In genomic region chr3:54807061-54807661, GRCm38 (mm10) we compare ENCODE assay signal across 8 mouse cellular contexts. TPM values are rescaled to one million over a fixed set of nuclear protein-coding genes. Genes with fewer than 3 reads are reported as not detected.
DNase-seq lines count a peak whose midpoint lies in the region; ATAC-seq and TF ChIP-seq lines count a peak whose summit lies in the region.

No protein-coding gene starts in this region.

- H3K4me1 ChIP-seq in kidney, postnatal 0 days (replicated peaks; ENCODE audit: insufficient read depth, low read length), result peaks cover 9% of the 10 kb centered on the region; the same call in 1 of the 2 replicates
- peaks cover 23% of the 10 kb centered on the region for H3K4me1 ChIP-seq in G1E (ENCODE audit: insufficient read depth, low read depth, low read length)
- H3K4me1 ChIP-seq in embryonic facial prominence, embryonic 11.5 days (ENCODE audit: control insufficient read depth, insufficient read depth, low read length), result no peaks in the 10 kb centered on the region
- peaks cover 16% of the 10 kb centered on the region; the same call in 1 of the 2 replicates for H3K4me1 ChIP-seq in heart, postnatal 0 days (ENCODE audit: control insufficient read depth, insufficient read depth)
- H3K4me1 ChIP-seq in liver, adult 2 months (ENCODE audit: control insufficient read depth, insufficient read depth, low read length), result peaks cover 11% of the 10 kb centered on the region
- H3K4me1 ChIP-seq in olfactory bulb, adult 2 months (ENCODE audit: control insufficient read depth, insufficient read depth, low read length), result peaks cover 4% of the 10 kb centered on the region; the same call in 1 of the 2 replicates

- no peaks in the 10 kb centered on the region for H3K27me3 ChIP-seq in kidney, postnatal 0 days (ENCODE audit: insufficient read depth, low read length)
- no peaks in the 10 kb centered on the region for H3K27me3 ChIP-seq in G1E (ENCODE audit: insufficient read depth, low read length)
- H3K27me3 ChIP-seq in embryonic facial prominence, embryonic 11.5 days (ENCODE audit: control insufficient read depth, insufficient read depth, low read length), result no peaks in the 10 kb centered on the region
- no peaks in the 10 kb centered on the region for H3K27me3 ChIP-seq in heart, postnatal 0 days (ENCODE audit: control insufficient read depth, insufficient read depth, low read length)
- H3K27me3 ChIP-seq in liver, adult 2 months (ENCODE audit: control insufficient read depth, insufficient read depth, low read length), result no peaks in the 10 kb centered on the region

- peak overlapping the region; percentile 97 for H3K4me2 ChIP-seq in kidney, postnatal 0 days (ENCODE audit: low read length)
- peak overlapping the region; percentile 93 for H3K4me2 ChIP-seq in embryonic facial prominence, embryonic 11.5 days (ENCODE audit: low read depth, low read length)
- H3K4me2 ChIP-seq in heart, postnatal 0 days (ENCODE audit: low read depth, low read length), result peak overlapping the region; percentile 93

- under 1% methylated on average over 55 of the region's 56 CpGs for WGBS in kidney, postnatal 0 days
- WGBS in embryonic facial prominence, embryonic 11.5 days, result under 1% methylated on average over 44 of the region's 56 CpGs
- WGBS in heart, postnatal 0 days, result under 1% methylated on average over 56 of the region's 56 CpGs
- under 1% methylated on average over 50 of the region's 56 CpGs for WGBS in liver, adult 2 months
- under 1% methylated on average over 56 of the region's 56 CpGs for WGBS in olfactory bulb, adult 2 months

- no peak for TF ChIP-seq EP300 in heart, postnatal 0 days (IDR thresholded peaks at IDR 0.05; ENCODE audit: low read depth)

- no peak for TF ChIP-seq CTCF in kidney, postnatal 0 days (IDR thresholded peaks at IDR 0.05; ENCODE audit: low read depth)
- TF ChIP-seq CTCF in G1E (IDR thresholded peaks at IDR 0.05; ENCODE audit: low read depth, low read length), result no peak
- no peak for TF ChIP-seq CTCF in heart, postnatal 0 days (IDR thresholded peaks at IDR 0.05; ENCODE audit: low read depth)
- no peak for TF ChIP-seq CTCF in liver, adult 2 months (IDR thresholded peaks at IDR 0.05; ENCODE audit: low read depth, low read length)
- no peak for TF ChIP-seq CTCF in olfactory bulb, adult 2 months (IDR thresholded peaks at IDR 0.05; ENCODE audit: insufficient read depth, low read depth, low read length)

- no peak for DNase-seq in kidney, postnatal 0 days (ENCODE audit: low spot score)
- no peak for DNase-seq in kidney, adult 18-20 months
- DNase-seq in G1E (ENCODE audit: low spot score), result peak; percentile 80
- peak; percentile 7 for DNase-seq in embryonic facial prominence, embryonic 11.5 days (ENCODE audit: low spot score)
- peak; percentile 17 for DNase-seq in heart, postnatal 0 days (ENCODE audit: low spot score)
- peak; percentile 19 for DNase-seq in liver, adult 2 months (ENCODE audit: extremely low read depth, low read depth, low spot score)
- DNase-seq in urinary bladder, postnatal 14 days (ENCODE audit: low spot score), result no peak

- H3K9ac ChIP-seq in kidney, postnatal 0 days (ENCODE audit: low read depth, low read length), result peak overlapping the region; percentile 85
- peak overlapping the region; percentile 95 for H3K9ac ChIP-seq in embryonic facial prominence, embryonic 11.5 days (replicated peaks; ENCODE audit: low read length)
- H3K9ac ChIP-seq in heart, postnatal 0 days (replicated peaks; ENCODE audit: low read depth, low read length), result peak overlapping the region; percentile 91
- peak overlapping the region; percentile 97 for H3K9ac ChIP-seq in liver, adult 2 months (ENCODE audit: low read depth, low read length)

- no peaks in the 10 kb centered on the region for H3K9me3 ChIP-seq in kidney, postnatal 0 days (replicated peaks; ENCODE audit: low read length)
- no peaks in the 10 kb centered on the region for H3K9me3 ChIP-seq in G1E (replicated peaks)
- H3K9me3 ChIP-seq in embryonic facial prominence, embryonic 11.5 days (replicated peaks; ENCODE audit: control insufficient read depth, low read length), result no peaks in the 10 kb centered on the region
- no peaks in the 10 kb centered on the region for H3K9me3 ChIP-seq in heart, postnatal 0 days (replicated peaks; ENCODE audit: control insufficient read depth, low read length)

- no peak for TF ChIP-seq POLR2A in liver, adult 2 months (IDR thresholded peaks at IDR 0.05; ENCODE audit: extremely low read depth, insufficient read depth, low read length)
- no peak for TF ChIP-seq POLR2A in olfactory bulb, adult 2 months (IDR thresholded peaks at IDR 0.05; ENCODE audit: insufficient read depth, low read depth, low read length)

- H3K4me3 ChIP-seq in kidney, postnatal 0 days (replicated peaks; ENCODE audit: low read depth, low read length), result peak overlapping the region; percentile 75
- peak overlapping the region; percentile 97 for H3K4me3 ChIP-seq in G1E (ENCODE audit: low read depth, low read length)
- peak overlapping the region; percentile 84 for H3K4me3 ChIP-seq in embryonic facial prominence, embryonic 11.5 days (ENCODE audit: low read depth, low read length)
- H3K4me3 ChIP-seq in heart, postnatal 0 days (ENCODE audit: low read depth, low read length), result peak overlapping the region; percentile 90
- peak overlapping the region; percentile 85 for H3K4me3 ChIP-seq in liver, adult 2 months (ENCODE audit: insufficient read depth, low read depth, low read length)
- peak overlapping the region; percentile 81 for H3K4me3 ChIP-seq in olfactory bulb, adult 2 months (ENCODE audit: insufficient read depth, low read depth, low read length)

- H3K27ac ChIP-seq in kidney, postnatal 0 days, result peak overlapping the region; percentile 94
- H3K27ac ChIP-seq in embryonic facial prominence, embryonic 11.5 days (replicated peaks; ENCODE audit: low read depth, low read length), result peak overlapping the region; percentile 80
- H3K27ac ChIP-seq in heart, postnatal 0 days (ENCODE audit: low read depth), result peak overlapping the region; percentile 96
- H3K27ac ChIP-seq in liver, adult 2 months (replicated peaks; ENCODE audit: insufficient read depth, low read depth, low read length), result peak overlapping the region; percentile 72
- H3K27ac ChIP-seq in olfactory bulb, adult 2 months (ENCODE audit: insufficient read depth, low read depth, low read length), result peak overlapping the region; percentile 48

- H3K79me2 ChIP-seq in liver, adult 2 months (ENCODE audit: control insufficient read depth, insufficient read depth, low read length), result peaks cover 9% of the 10 kb centered on the region; the same call in 1 of the 2 replicates

- H3K36me3 ChIP-seq in kidney, postnatal 0 days (ENCODE audit: insufficient read depth, low read length), result peaks cover 5% of the 10 kb centered on the region; the same call in 1 of the 2 replicates
- H3K36me3 ChIP-seq in G1E (replicated peaks), result peaks cover 30% of the 10 kb centered on the region
- H3K36me3 ChIP-seq in embryonic facial prominence, embryonic 11.5 days (replicated peaks; ENCODE audit: control insufficient read depth, insufficient read depth, low read depth, low read length), result no peaks in the 10 kb centered on the region
- peaks cover 19% of the 10 kb centered on the region for H3K36me3 ChIP-seq in heart, postnatal 0 days (replicated peaks; ENCODE audit: control insufficient read depth, insufficient read depth, low read length)
- H3K36me3 ChIP-seq in liver, adult 2 months (ENCODE audit: control insufficient read depth, insufficient read depth, low read length), result peaks cover 13% of the 10 kb centered on the region

- ATAC-seq in kidney, postnatal 0 days (replicated peaks; ENCODE audit: low FRiP score, low read depth), result peak; percentile 81
- ATAC-seq in G1E (ENCODE audit: extremely low read depth, insufficient number of reproducible peaks, low FRiP score, poor library complexity, severe bottlenecking), result no peak
- peak; percentile 54 for ATAC-seq in embryonic facial prominence, embryonic 11.5 days (replicated peaks; ENCODE audit: insufficient number of reproducible peaks, low FRiP score, low TSS enrichment, low read depth)
- ATAC-seq in heart, postnatal 0 days (ENCODE audit: insufficient read depth, low read depth), result peak; percentile 77

RNA-seq across cellular contexts. Expression of gene Rfxap, which starts 0.4 kb away (rescaled TPM):
- 32.5 and 37.9 TPM in 2 replicates for polyA plus RNA-seq in kidney, postnatal 0 days (2015; fragmentation: Nextera tagmentation; extraction: Ambion mirVana)
- total RNA-seq in G1E (2014; fragmentation: Nextera tagmentation) (9.9 and 25.2 TPM in 2 replicates), G1E (2017) (60.2 and 60.8 TPM in 2 replicates)
- 97.5 and 128 TPM in 2 replicates for polyA plus RNA-seq in G1E (2012)
- polyA plus RNA-seq in embryonic facial prominence, embryonic 11.5 days (2014; fragmentation: Nextera tagmentation; extraction: Ambion mirVana), result 43.2 and 44.3 TPM in 2 replicates
- 10.4 and 14.5 TPM in 2 replicates for total RNA-seq in heart, postnatal 0 days (2014; rRNA removed; ENCODE audit: low replicate concordance)
- polyA plus RNA-seq in heart, postnatal 0 days (2015; fragmentation: Nextera tagmentation; extraction: Ambion mirVana), result 21.2 and 22.1 TPM in 2 replicates
- 10.6 and 11.4 TPM in 2 replicates for total RNA-seq in liver, adult 2 months (2014; rRNA removed)
- 10.8 and 13.1 TPM in 2 replicates for polyA plus RNA-seq in liver, adult 2 months (2012; rRNA removed)
- polyA plus RNA-seq in olfactory bulb, adult 2 months (2012; ENCODE audit: insufficient read depth, insufficient read length, low replicate concordance, missing spikeins), result not detected in 2 replicates

RNA-seq across cellular contexts. Expression of gene Smad9, which starts 51.8 kb away (rescaled TPM):
- 0.68 and 0.87 TPM in 2 replicates for polyA plus RNA-seq in kidney, postnatal 0 days (2015; fragmentation: Nextera tagmentation; extraction: Ambion mirVana)
- total RNA-seq in G1E (2014; fragmentation: Nextera tagmentation), result not detected in 2 replicates
- total RNA-seq in G1E (2017), result 0.05 TPM in 1 of 2 replicates, not detected in the other
- polyA plus RNA-seq in G1E (2012), result not detected in 2 replicates
- 1.2 TPM in 2 replicates for polyA plus RNA-seq in embryonic facial prominence, embryonic 11.5 days (2014; fragmentation: Nextera tagmentation; extraction: Ambion mirVana)
- 0.69 and 1.0 TPM in 2 replicates for total RNA-seq in heart, postnatal 0 days (2014; rRNA removed; ENCODE audit: low replicate concordance)
- polyA plus RNA-seq in heart, postnatal 0 days (2015; fragmentation: Nextera tagmentation; extraction: Ambion mirVana), result 0.27 and 0.30 TPM in 2 replicates
- 3.8 and 7.2 TPM in 2 replicates for total RNA-seq in liver, adult 2 months (2014; rRNA removed)
- 2.1 and 4.6 TPM in 2 replicates for polyA plus RNA-seq in liver, adult 2 months (2012; rRNA removed)
- polyA plus RNA-seq in olfactory bulb, adult 2 months (2012; ENCODE audit: insufficient read depth, insufficient read length, low replicate concordance, missing spikeins), result not detected in 2 replicates

Comparison
In these comparisons a context has a peak if more than half of its experiments do, and no peak if none do; other contexts are left out.
1. DNase-seq: peak in G1E (single experiment), embryonic facial prominence, embryonic 11.5 days (single experiment), heart, postnatal 0 days (single experiment) and liver, adult 2 months (single experiment); none in kidney, postnatal 0 days (single experiment), kidney, adult 18-20 months (single experiment) and urinary bladder, postnatal 14 days (single experiment).
2. RNA of gene Rfxap, which starts 0.4 kb away (polyA plus RNA-seq): 97.5 to 128 TPM in G1E, 43.2 to 44.3 TPM in embryonic facial prominence, embryonic 11.5 days, 32.5 to 37.9 TPM in kidney, postnatal 0 days, 21.2 to 22.1 TPM in heart, postnatal 0 days and 10.8 to 13.1 TPM in liver, adult 2 months; not detected in olfactory bulb, adult 2 months; every median in the first group is over 10 times any median in the second.
3. Peak in every context shown above with its lines, with median percentiles within 50 percentile points of each other: H3K27ac ChIP-seq, H3K4me2 ChIP-seq, H3K4me3 ChIP-seq and H3K9ac ChIP-seq.